Mouse (Mus musculus): ENCODE results near the gene Mgrn1. TPM values are rescaled to one million over a fixed set of nuclear protein-coding genes. Genes with fewer than 3 reads are reported as not detected.

The Mgrn1 gene
- polyA plus RNA-seq, 1 experiment, result 84.0 TPM

GRCm38 (mm10) chr16:4979755-4980380 is 93.8 kb downstream of the Mgrn1 start:
- no peak for DNase-seq (ENCODE audit: low spot score)

- DNase-seq (ENCODE audit: low spot score), result no peak
These were observed 98.7 kb downstream of the Mgrn1 start for GRCm38 (mm10) chr16:4984717-4985116.

Other genes starting within 250 kb of the Mgrn1 start
- 26.6 and 28.5 TPM in 2 replicates for gene Vasn, start 246.3 kb upstream of the Mgrn1 start, polyA plus RNA-seq (2012; rRNA removed)
- 36.6 and 37.9 TPM in 2 replicates for gene Dnaja3, start 246.3 kb upstream of the Mgrn1 start, polyA plus RNA-seq (2012; rRNA removed)
- 32.6 and 33.5 TPM in 2 replicates for gene Coro7, start 206.5 kb upstream of the Mgrn1 start, polyA plus RNA-seq (2012; rRNA removed)
- gene Nmral1, start 166.9 kb upstream of the Mgrn1 start, polyA plus RNA-seq (2012; rRNA removed), result 8.3 and 12.0 TPM in 2 replicates
- 54.0 and 59.1 TPM in 2 replicates for gene Hmox2, start 159.9 kb upstream of the Mgrn1 start, polyA plus RNA-seq (2012; rRNA removed)
- gene Cdip1, start 96.0 kb upstream of the Mgrn1 start, polyA plus RNA-seq (2012; rRNA removed), result 41.1 and 51.1 TPM in 2 replicates
- 0.09 TPM in 1 of 2 replicates, not detected in the other for gene 4930562C15Rik, start 50.8 kb upstream of the Mgrn1 start, polyA plus RNA-seq (2012; rRNA removed)
- gene Ubald1, start 5.9 kb upstream of the Mgrn1 start, polyA plus RNA-seq (2012; rRNA removed), result 21.5 and 41.1 TPM in 2 replicates
- 59.9 and 64.6 TPM in 2 replicates for gene Nudt16l1, start 52.5 kb downstream of the Mgrn1 start, polyA plus RNA-seq (2012; rRNA removed)
- gene Anks3, start 78.0 kb downstream of the Mgrn1 start, polyA plus RNA-seq (2012; rRNA removed), result 56.9 and 77.5 TPM in 2 replicates
- 0.19 and 0.21 TPM in 2 replicates for gene Sept12, start 111.6 kb downstream of the Mgrn1 start, polyA plus RNA-seq (2012; rRNA removed)
- gene Smim22, start 121.0 kb downstream of the Mgrn1 start, polyA plus RNA-seq (2012; rRNA removed), result 72.4 and 92.6 TPM in 2 replicates
- gene Rogdi, start 127.3 kb downstream of the Mgrn1 start, polyA plus RNA-seq (2012; rRNA removed), result 59.9 and 64.7 TPM in 2 replicates
- 79.8 and 84.7 TPM in 2 replicates for gene Glyr1, start 163.6 kb downstream of the Mgrn1 start, polyA plus RNA-seq (2012; rRNA removed)
- gene Ubn1, start 163.8 kb downstream of the Mgrn1 start, polyA plus RNA-seq (2012; rRNA removed), result 32.5 and 33.1 TPM in 2 replicates
- 22.7 and 33.1 TPM in 2 replicates for gene Ppl, start 246.2 kb downstream of the Mgrn1 start, polyA plus RNA-seq (2012; rRNA removed)